ENCODE assay signal across 10 mouse cellular contexts in the genomic region with DNA sequence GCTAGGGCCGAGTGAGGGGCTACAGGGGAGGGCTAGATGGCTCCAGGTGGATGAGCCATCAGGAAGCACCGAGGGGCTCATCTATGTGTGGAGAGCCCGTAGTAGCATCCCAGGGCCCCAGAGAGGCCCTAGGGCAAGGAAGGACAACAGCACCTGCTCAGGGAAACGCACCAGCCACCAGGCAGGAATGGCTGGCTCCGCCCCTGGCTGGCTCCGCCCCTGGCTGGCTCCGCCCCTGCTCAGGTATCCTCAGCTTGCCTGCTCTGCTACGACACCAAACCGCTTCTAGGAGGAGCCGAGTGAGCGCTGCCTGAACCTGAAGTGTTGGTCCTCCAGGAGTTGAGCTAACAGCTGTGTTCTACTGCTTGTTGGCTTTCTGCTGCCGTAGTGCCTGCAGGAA. TPM values are rescaled to one million over a fixed set of nuclear protein-coding genes. Genes with fewer than 3 reads are reported as not detected.
A peak's percentile ranks its signal among the peaks of the same experiment; 100 is the strongest.
DNase-seq lines count a peak whose midpoint lies in the region; ATAC-seq lines count a peak whose summit lies in the region.
"Had no signal": no experiment of that assay in that cellular context is flagged by ENCODE, and none has a peak within 500 bp of the region (broad histone marks: within the 10 kb centered on the region; RNA-seq: fewer than 3 reads in every experiment).

No protein-coding gene starts in this region.

- peaks cover 5% of the 10 kb centered on the region; the same call in 1 of the 2 replicates for H3K27me3 ChIP-seq in hindbrain, embryonic 10.5 days (ENCODE audit: insufficient read depth, poor library complexity, severe bottlenecking)
- H3K27me3 ChIP-seq in hindbrain, embryonic 11.5 days (ENCODE audit: control insufficient read depth, insufficient read depth, low read length) = no peaks in the 10 kb centered on the region
- H3K27me3 ChIP-seq in limb, embryonic 11.5 days (ENCODE audit: control insufficient read depth, insufficient read depth, low read length) = no peaks in the 10 kb centered on the region
- H3K27me3 ChIP-seq in stomach, embryonic 14.5 days (ENCODE audit: control insufficient read depth, insufficient read depth, low read length) = no peaks in the 10 kb centered on the region

- H3K4me1 ChIP-seq in hindbrain, embryonic 10.5 days (replicated peaks) = peaks cover 38% of the 10 kb centered on the region
- H3K4me1 ChIP-seq in hindbrain, embryonic 11.5 days (replicated peaks; ENCODE audit: control insufficient read depth, insufficient read depth, low read length) = no peaks in the 10 kb centered on the region
- H3K4me1 ChIP-seq in limb, embryonic 11.5 days (ENCODE audit: control insufficient read depth, insufficient read depth, low read length) = no peaks in the 10 kb centered on the region
- no peaks in the 10 kb centered on the region for H3K4me1 ChIP-seq in stomach, embryonic 14.5 days (ENCODE audit: control insufficient read depth, insufficient read depth, low read length)

- no peak for ATAC-seq in hindbrain, embryonic 11.5 days (ENCODE audit: low FRiP score)
- no peak; the same call in 1 of the 2 replicates for ATAC-seq in limb, embryonic 11.5 days (ENCODE audit: insufficient number of reproducible peaks, low FRiP score, low TSS enrichment, low read depth)
- ATAC-seq in stomach, embryonic 14.5 days (ENCODE audit: insufficient number of reproducible peaks, insufficient read depth, low FRiP score, low read depth) = peak; percentile 70
- ATAC-seq: Patski had no signal

- no peaks in the 10 kb centered on the region for H3K36me3 ChIP-seq in hindbrain, embryonic 10.5 days
- no peaks in the 10 kb centered on the region for H3K36me3 ChIP-seq in hindbrain, embryonic 11.5 days (ENCODE audit: control insufficient read depth, insufficient read depth, low read length)
- H3K36me3 ChIP-seq in limb, embryonic 11.5 days (ENCODE audit: control insufficient read depth, insufficient read depth, low read length) = no peaks in the 10 kb centered on the region
- H3K36me3 ChIP-seq in stomach, embryonic 14.5 days (ENCODE audit: control insufficient read depth, insufficient read depth, low read length) = no peaks in the 10 kb centered on the region

- no peak overlapping the region for H3K4me2 ChIP-seq in hindbrain, embryonic 11.5 days (replicated peaks; ENCODE audit: low read depth, low read length)
- 0 out of 2 replicates have a peak overlapping the region, but pooled peaks have one; percentile 2 for H3K4me2 ChIP-seq in limb, embryonic 11.5 days (ENCODE audit: low read depth, severe bottlenecking)
- H3K4me2 ChIP-seq in stomach, embryonic 14.5 days (replicated peaks; ENCODE audit: low read depth, low read length) = peak overlapping the region; percentile 8; the same call in 1 of the 2 replicates

- peak overlapping the region; percentile 8; the same call in 1 of the 2 replicates for H3K27ac ChIP-seq in hindbrain, embryonic 10.5 days
- no peak overlapping the region for H3K27ac ChIP-seq in hindbrain, embryonic 11.5 days (ENCODE audit: low read depth, low read length)
- H3K27ac ChIP-seq in limb, embryonic 11.5 days (replicated peaks; ENCODE audit: low read depth, low read length) = no peak overlapping the region
- no peak overlapping the region for H3K27ac ChIP-seq in stomach, embryonic 14.5 days (ENCODE audit: low read length)

- WGBS in hindbrain, embryonic 10.5 days = 19% methylated on average over 12 of the region's 12 CpGs
- 18% methylated on average over 12 of the region's 12 CpGs for WGBS in hindbrain, embryonic 11.5 days
- WGBS in limb, embryonic 11.5 days = 15% methylated on average over 12 of the region's 12 CpGs
- 13% methylated on average over 12 of the region's 12 CpGs for WGBS in stomach, embryonic 14.5 days

- no peak overlapping the region for H3K4me3 ChIP-seq in hindbrain, embryonic 10.5 days
- H3K4me3 ChIP-seq in hindbrain, embryonic 11.5 days (ENCODE audit: low read depth, low read length) = no peak overlapping the region
- H3K4me3 ChIP-seq in limb, embryonic 11.5 days (ENCODE audit: low read depth, low read length) = no peak overlapping the region
- no peak overlapping the region for H3K4me3 ChIP-seq in stomach, embryonic 14.5 days (ENCODE audit: low read depth, low read length)

- H3K9ac ChIP-seq in hindbrain, embryonic 11.5 days (ENCODE audit: low read depth, low read length) = no peak overlapping the region
- H3K9ac ChIP-seq in limb, embryonic 11.5 days (ENCODE audit: low read length) = no peak overlapping the region
- H3K9ac ChIP-seq in stomach, embryonic 14.5 days (replicated peaks; ENCODE audit: low read depth, low read length) = no peak overlapping the region

- DNase-seq in hindbrain, embryonic 10.5 days (ENCODE audit: low spot score) = no peak
- DNase-seq in hindbrain, embryonic 11.5 days (ENCODE audit: low spot score) = no peak
- peak; percentile 66 for DNase-seq in kidney, adult 11 months
- peak; percentile 52 for DNase-seq in limb, embryonic 11.5 days (ENCODE audit: low spot score)
- DNase-seq in layer of hippocampus, adult 11-12 months (ENCODE audit: low spot score) = no peak
- no peak for DNase-seq in neural tube, embryonic 10.5 days (ENCODE audit: extremely low spot score, low spot score)
- DNase-seq in ovary, postnatal 10 days (ENCODE audit: low spot score) = no peak

- H3K9me3 ChIP-seq in hindbrain, embryonic 10.5 days = no peaks in the 10 kb centered on the region
- no peaks in the 10 kb centered on the region for H3K9me3 ChIP-seq in hindbrain, embryonic 11.5 days (ENCODE audit: control insufficient read depth, low read length)
- no peaks in the 10 kb centered on the region for H3K9me3 ChIP-seq in limb, embryonic 11.5 days (ENCODE audit: control insufficient read depth, low read length)
- H3K9me3 ChIP-seq in stomach, embryonic 14.5 days (ENCODE audit: control insufficient read depth, low read depth, low read length) = no peaks in the 10 kb centered on the region

RNA-seq across cellular contexts. Expression of a gene that starts 5.4 kb away (rescaled TPM):
- polyA plus RNA-seq in hindbrain, embryonic 10.5 days (2016; fragmentation: Nextera tagmentation; extraction: Ambion mirVana) = not detected in 2 replicates
- polyA plus RNA-seq in hindbrain, embryonic 11.5 days (2014; fragmentation: Nextera tagmentation; extraction: Ambion mirVana) = not detected in 2 replicates
- not detected in 2 replicates for polyA plus RNA-seq in limb, embryonic 11.5 days (2014; fragmentation: Nextera tagmentation; extraction: Ambion mirVana)
- 0.78 and 1.1 TPM in 2 replicates for polyA plus RNA-seq in stomach, embryonic 14.5 days (2014; fragmentation: Nextera tagmentation; extraction: Ambion mirVana)
- polyA plus RNA-seq: Patski had no signal

RNA-seq across cellular contexts. Expression of a gene that starts 20.3 kb away (rescaled TPM):
- 0.06 and 0.16 TPM in 2 replicates for polyA plus RNA-seq in hindbrain, embryonic 10.5 days (2016; fragmentation: Nextera tagmentation; extraction: Ambion mirVana)
- 0.57 and 0.78 TPM in 2 replicates for polyA plus RNA-seq in hindbrain, embryonic 11.5 days (2014; fragmentation: Nextera tagmentation; extraction: Ambion mirVana)
- polyA plus RNA-seq in limb, embryonic 11.5 days (2014; fragmentation: Nextera tagmentation; extraction: Ambion mirVana) = 1.3 and 1.7 TPM in 2 replicates
- 0.17 and 0.57 TPM in 2 replicates for polyA plus RNA-seq in stomach, embryonic 14.5 days (2014; fragmentation: Nextera tagmentation; extraction: Ambion mirVana)
- polyA plus RNA-seq: Patski; spleen, adult 2 months had no signal

RNA-seq across cellular contexts. Expression of a gene that starts 38.6 kb away (rescaled TPM):
- 5.5 and 8.4 TPM in 2 replicates for polyA plus RNA-seq in hindbrain, embryonic 10.5 days (2016; fragmentation: Nextera tagmentation; extraction: Ambion mirVana)
- 6.0 and 7.2 TPM in 2 replicates for polyA plus RNA-seq in hindbrain, embryonic 11.5 days (2014; fragmentation: Nextera tagmentation; extraction: Ambion mirVana)
- polyA plus RNA-seq in limb, embryonic 11.5 days (2014; fragmentation: Nextera tagmentation; extraction: Ambion mirVana) = 6.2 and 7.8 TPM in 2 replicates
- 12.5 and 13.7 TPM in 2 replicates for polyA plus RNA-seq in stomach, embryonic 14.5 days (2014; fragmentation: Nextera tagmentation; extraction: Ambion mirVana)

RNA-seq across cellular contexts. Expression of a gene that starts 41.5 kb away (rescaled TPM):
- 2.6 and 2.7 TPM in 2 replicates for polyA plus RNA-seq in hindbrain, embryonic 10.5 days (2016; fragmentation: Nextera tagmentation; extraction: Ambion mirVana)
- 2.4 and 4.0 TPM in 2 replicates for polyA plus RNA-seq in hindbrain, embryonic 11.5 days (2014; fragmentation: Nextera tagmentation; extraction: Ambion mirVana)
- polyA plus RNA-seq in limb, embryonic 11.5 days (2014; fragmentation: Nextera tagmentation; extraction: Ambion mirVana) = 0.35 and 0.37 TPM in 2 replicates
- 1.4 TPM in 2 replicates for polyA plus RNA-seq in stomach, embryonic 14.5 days (2014; fragmentation: Nextera tagmentation; extraction: Ambion mirVana)
- polyA plus RNA-seq: spleen, adult 2 months had no signal

Comparison
In these comparisons a context has a peak if more than half of its experiments do, and no peak if none do; other contexts are left out.
1. DNase-seq: peak in kidney, adult 11 months (single experiment) and limb, embryonic 11.5 days (single experiment); none in hindbrain, embryonic 10.5 days (single experiment), hindbrain, embryonic 11.5 days (single experiment), layer of hippocampus, adult 11-12 months (single experiment), neural tube, embryonic 10.5 days (single experiment) and ovary, postnatal 10 days (single experiment).